Mouse (Mus musculus): ENCODE results near the gene Pink1.

- TF ChIP-seq CTCF (IDR thresholded peaks at IDR 0.05; ENCODE audit: insufficient read depth, low read depth, low read length) (no peak), POLR2A (IDR thresholded peaks at IDR 0.05; ENCODE audit: insufficient read depth, low read depth, low read length) (no peak)
Observed at GRCm38 (mm10) chr4:138303011-138303410, 23.1 kb downstream of the Pink1 start.

Measured in olfactory bulb, adult 2 months (tissue).